Mouse (Mus musculus): ENCODE measurements around the gene Efcab11. TPM values are rescaled to one million over a fixed set of nuclear protein-coding genes. Genes with fewer than 3 reads are reported as not detected.

The Efcab11 gene
- polyA plus RNA-seq, 2 experiments = 2.9 to 6.6 TPM

GRCm38 (mm10) chr12:99923703-99924102 is 39.5 kb upstream of the Efcab11 start:
- no peaks in the 10 kb centered on the region for H3K36me3 ChIP-seq (replicated peaks; ENCODE audit: control insufficient read depth, insufficient read depth, low read depth)

GRCm38 (mm10) chr12:99923131-99923606 is 38.9 kb upstream of the Efcab11 start:
- Histone ChIP-seq H3K4me3 (ENCODE audit: insufficient read depth in 1 of 2, low read depth in 2 of 2, low read length in 2 of 2) (no peak overlapping the region), H3K27me3 (ENCODE audit: control insufficient read depth, insufficient read depth, low read length) (no peaks in the 10 kb centered on the region), H3K9me3 (ENCODE audit: control insufficient read depth, low read length) (no peaks in the 10 kb centered on the region), H3K4me2 (ENCODE audit: low read depth) (no peak overlapping the region), H3K9ac (replicated peaks) (no peak overlapping the region), H3K27ac (no peak overlapping the region), H3K4me1 (replicated peaks; ENCODE audit: control insufficient read depth in 2 of 2, insufficient read depth in 2 of 2, low read length in 1 of 2) (no peaks in the 10 kb centered on the region), H3K36me3 (replicated peaks; ENCODE audit: control insufficient read depth, insufficient read depth, low read depth) (no peaks in the 10 kb centered on the region)
- DNase-seq (ENCODE audit: low read depth in 3 of 3, low spot score in 3 of 3) = no peak
- WGBS (ENCODE audit: insufficient replicate concordance) = 67% methylated on average over 5 of the region's 5 CpGs
- no peak for TF ChIP-seq EP300 (IDR thresholded peaks at IDR 0.05; ENCODE audit: low read depth)
- no peak for TF ChIP-seq CTCF (IDR thresholded peaks at IDR 0.05; ENCODE audit: low read depth)
- ATAC-seq (ENCODE audit: insufficient read depth) = no peak

More at GRCm38 (mm10) chr12:99923703-99924102, 39.5 kb upstream of the Efcab11 start:
- no peak overlapping the region for H3K27ac ChIP-seq
- H3K4me1 ChIP-seq (replicated peaks; ENCODE audit: control insufficient read depth in 2 of 2, insufficient read depth in 2 of 2, low read length in 1 of 2) = no peaks in the 10 kb centered on the region
- no peak for ATAC-seq (ENCODE audit: insufficient read depth)
- H3K4me3 ChIP-seq (ENCODE audit: insufficient read depth in 1 of 2, low read depth in 2 of 2, low read length in 2 of 2) = no peak overlapping the region
- no peak overlapping the region for H3K9ac ChIP-seq (replicated peaks)
- DNase-seq (ENCODE audit: low read depth in 3 of 3, low spot score in 3 of 3) = no peak
- no peaks in the 10 kb centered on the region for H3K27me3 ChIP-seq (ENCODE audit: control insufficient read depth, insufficient read depth, low read length)
- no peaks in the 10 kb centered on the region for H3K9me3 ChIP-seq (ENCODE audit: control insufficient read depth, low read length)
- H3K4me2 ChIP-seq (ENCODE audit: low read depth) = no peak overlapping the region
- TF ChIP-seq CTCF (IDR thresholded peaks at IDR 0.05; ENCODE audit: low read depth) (no peak), EP300 (IDR thresholded peaks at IDR 0.05; ENCODE audit: low read depth) (no peak)
- 75% methylated on average over 5 of the region's 5 CpGs for WGBS (ENCODE audit: insufficient replicate concordance)

GRCm38 (mm10) chr12:99921045-99921444 is 36.8 kb upstream of the Efcab11 start:
- WGBS (ENCODE audit: insufficient replicate concordance) = 79% methylated on average over 3 of the region's 3 CpGs
- Histone ChIP-seq H3K4me2 (ENCODE audit: low read depth) (no peak overlapping the region), H3K9ac (replicated peaks) (no peak overlapping the region), H3K27ac (no peak overlapping the region), H3K4me1 (replicated peaks; ENCODE audit: control insufficient read depth in 2 of 2, insufficient read depth in 2 of 2, low read length in 1 of 2) (no peaks in the 10 kb centered on the region), H3K9me3 (ENCODE audit: control insufficient read depth, low read length) (no peaks in the 10 kb centered on the region), H3K36me3 (replicated peaks; ENCODE audit: control insufficient read depth, insufficient read depth, low read depth) (peaks cover 1% of the 10 kb centered on the region; the same call in 1 of the 2 replicates), H3K27me3 (ENCODE audit: control insufficient read depth, insufficient read depth, low read length) (no peaks in the 10 kb centered on the region), H3K4me3 (ENCODE audit: insufficient read depth in 1 of 2, low read depth in 2 of 2, low read length in 2 of 2) (no peak overlapping the region)
- DNase-seq (ENCODE audit: low read depth in 3 of 3, low spot score in 3 of 3) (no peak), ATAC-seq (ENCODE audit: insufficient read depth) (no peak)
- peak; percentile 63 for TF ChIP-seq CTCF (IDR thresholded peaks at IDR 0.05; ENCODE audit: low read depth)
- TF ChIP-seq EP300 (IDR thresholded peaks at IDR 0.05; ENCODE audit: low read depth) = no peak

GRCm38 (mm10) chr12:99919636-99920035 is 35.4 kb upstream of the Efcab11 start:
- Histone ChIP-seq H3K9me3 (ENCODE audit: control insufficient read depth, low read length) (no peaks in the 10 kb centered on the region), H3K27me3 (ENCODE audit: control insufficient read depth, insufficient read depth, low read length) (no peaks in the 10 kb centered on the region), H3K4me1 (replicated peaks; ENCODE audit: control insufficient read depth in 2 of 2, insufficient read depth in 2 of 2, low read length in 1 of 2) (no peaks in the 10 kb centered on the region), H3K9ac (replicated peaks) (no peak overlapping the region), H3K36me3 (replicated peaks; ENCODE audit: control insufficient read depth, insufficient read depth, low read depth) (peaks cover 3% of the 10 kb centered on the region; the same call in 1 of the 2 replicates), H3K4me2 (ENCODE audit: low read depth) (no peak overlapping the region), H3K27ac (no peak overlapping the region), H3K4me3 (ENCODE audit: insufficient read depth in 1 of 2, low read depth in 2 of 2, low read length in 2 of 2) (no peak overlapping the region)
- WGBS (ENCODE audit: insufficient replicate concordance) = 78% methylated on average over 3 of the region's 3 CpGs
- no peak for DNase-seq (ENCODE audit: low read depth in 3 of 3, low spot score in 3 of 3)
- TF ChIP-seq CTCF (IDR thresholded peaks at IDR 0.05; ENCODE audit: low read depth) (no peak), EP300 (IDR thresholded peaks at IDR 0.05; ENCODE audit: low read depth) (no peak)
- no peak for ATAC-seq (ENCODE audit: insufficient read depth)

- Histone ChIP-seq H3K4me2 (ENCODE audit: low read depth) (no peak overlapping the region), H3K4me1 (replicated peaks; ENCODE audit: control insufficient read depth in 2 of 2, insufficient read depth in 2 of 2, low read length in 1 of 2) (no peaks in the 10 kb centered on the region), H3K27ac (no peak overlapping the region), H3K9me3 (ENCODE audit: control insufficient read depth, low read length) (no peaks in the 10 kb centered on the region), H3K9ac (replicated peaks) (no peak overlapping the region), H3K27me3 (ENCODE audit: control insufficient read depth, insufficient read depth, low read length) (no peaks in the 10 kb centered on the region), H3K4me3 (ENCODE audit: insufficient read depth in 1 of 2, low read depth in 2 of 2, low read length in 2 of 2) (no peak overlapping the region), H3K36me3 (replicated peaks; ENCODE audit: control insufficient read depth, insufficient read depth, low read depth) (peaks cover 3% of the 10 kb centered on the region; the same call in 1 of the 2 replicates)
- no peak for DNase-seq (ENCODE audit: low read depth in 3 of 3, low spot score in 3 of 3)
- 85% methylated on average over 15 of the region's 15 CpGs for WGBS (ENCODE audit: insufficient replicate concordance)
- no peak for ATAC-seq (ENCODE audit: insufficient read depth)
- TF ChIP-seq EP300 (IDR thresholded peaks at IDR 0.05; ENCODE audit: low read depth) = no peak
- TF ChIP-seq CTCF (IDR thresholded peaks at IDR 0.05; ENCODE audit: low read depth) = no peak
These were observed 33.7 kb upstream of the Efcab11 start for GRCm38 (mm10) chr12:99917800-99918427.
